In the genomic region with DNA sequence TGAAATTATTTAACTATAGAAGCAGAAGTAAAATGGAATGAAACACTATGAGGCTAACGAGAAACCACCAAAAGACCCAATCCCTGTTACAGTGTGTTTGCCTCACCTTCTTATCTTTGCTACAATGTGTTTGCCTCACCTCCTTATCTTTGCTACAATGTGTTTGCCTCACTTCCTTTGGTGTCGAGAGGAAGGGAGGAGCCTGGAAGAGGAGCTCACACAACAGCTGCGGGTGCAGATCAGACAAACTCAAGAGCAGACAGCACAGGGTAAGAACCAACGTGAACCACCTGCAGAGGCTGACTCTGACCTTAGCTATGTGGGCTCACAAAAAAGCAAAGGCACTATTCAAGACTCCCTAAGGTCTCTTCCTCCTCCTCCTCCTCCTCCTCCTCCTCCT, we compare ENCODE assay signal across 21 mouse cellular contexts.
DNase-seq lines count a peak whose midpoint lies in the region; ATAC-seq and TF ChIP-seq lines count a peak whose summit lies in the region.
"Had no signal": no experiment of that assay in that cellular context is flagged by ENCODE, and none has a peak within 500 bp of the region (broad histone marks: within the 10 kb centered on the region; RNA-seq: fewer than 3 reads in every experiment).

No protein-coding gene starts in this region.

- peak; percentile 34; the same call in 1 of the 2 replicates for TF ChIP-seq POLR2A in heart, adult 2 months (IDR thresholded peaks at IDR 0.05; ENCODE audit: insufficient read depth, low read depth, low read length)
- TF ChIP-seq POLR2A in kidney, adult 2 months (IDR thresholded peaks at IDR 0.05; ENCODE audit: low read depth, low read length), result no peak

- TF ChIP-seq CTCF in heart, adult 2 months (IDR thresholded peaks at IDR 0.05), result no peak
- no peak for TF ChIP-seq CTCF in liver, postnatal 0 days (IDR thresholded peaks at IDR 0.05; ENCODE audit: low read depth)
- no peak for TF ChIP-seq CTCF in kidney, adult 2 months (conservative IDR thresholded peaks at IDR 0.05; ENCODE audit: insufficient read depth, insufficient read length, low read depth, low read length)

- H3K4me2 ChIP-seq in liver, postnatal 0 days (ENCODE audit: low read depth, low read length), result no peak overlapping the region
- H3K4me2 ChIP-seq: embryonic facial prominence, embryonic 15.5 days; heart, embryonic 15.5 days; limb, embryonic 15.5 days had no signal

- no peaks in the 10 kb centered on the region for H3K9me3 ChIP-seq in liver, postnatal 0 days (ENCODE audit: low read length)
- H3K9me3 ChIP-seq: embryonic facial prominence, embryonic 15.5 days; heart, embryonic 15.5 days; limb, embryonic 15.5 days had no signal

- H3K36me3 ChIP-seq in heart, adult 2 months (ENCODE audit: control insufficient read depth, insufficient read depth, low read length), result no peaks in the 10 kb centered on the region
- no peaks in the 10 kb centered on the region for H3K36me3 ChIP-seq in liver, postnatal 0 days (replicated peaks; ENCODE audit: insufficient read depth, low read length)
- no peaks in the 10 kb centered on the region for H3K36me3 ChIP-seq in kidney, adult 2 months (ENCODE audit: control insufficient read depth, insufficient read depth, low read length)
- H3K36me3 ChIP-seq: embryonic facial prominence, embryonic 15.5 days had no signal

- DNase-seq in heart, adult 2 months, result no peak
- DNase-seq in heart, adult 9 months (ENCODE audit: low spot score in 2 of 2), result no peak
- DNase-seq in 416B (ENCODE audit: low read depth), result peak; percentile 79
- peak; percentile 5 for DNase-seq in c-Kit-positive CD71-positive TER-119-positive erythroid progenitor cells, embryonic 14.5 days (ENCODE audit: low spot score)
- DNase-seq in liver, postnatal 0 days, result no peak
- DNase-seq in kidney, adult 2 months, result no peak
- no peak for DNase-seq in kidney, postnatal 25 days
- DNase-seq in ovary, adult 18-20 months (ENCODE audit: low spot score), result no peak
- DNase-seq: cerebellum, adult 11-12 months; cerebellum, postnatal 25 days; forebrain, postnatal 0 days; kidney, adult 11 months; kidney, postnatal 10 days; midbrain, embryonic 14.5 days; right cerebral cortex, postnatal 25 days; thymus, adult 18-20 months had no signal

- 19% methylated on average over 4 of the region's 4 CpGs for WGBS in heart, adult 2 months
- 38% methylated on average over 4 of the region's 4 CpGs for WGBS in liver, postnatal 0 days (ENCODE audit: insufficient replicate concordance)
- 69% methylated on average over 4 of the region's 4 CpGs for WGBS in kidney, adult 2 months

- 0 out of 2 replicates have a peak, but pooled peaks have one; percentile 29 for TF ChIP-seq EP300 in heart, adult 2 months (IDR thresholded peaks at IDR 0.05; ENCODE audit: insufficient read depth, low read depth, low read length)
- TF ChIP-seq EP300 in liver, postnatal 0 days (IDR thresholded peaks at IDR 0.05; ENCODE audit: low read depth), result no peak

- no peaks in the 10 kb centered on the region for H3K27me3 ChIP-seq in heart, adult 2 months (ENCODE audit: control insufficient read depth, insufficient read depth, low read length)
- no peaks in the 10 kb centered on the region for H3K27me3 ChIP-seq in liver, postnatal 0 days (ENCODE audit: insufficient read depth, low read length)
- H3K27me3 ChIP-seq in kidney, adult 2 months (replicated peaks; ENCODE audit: control insufficient read depth, insufficient read depth, low read length), result no peaks in the 10 kb centered on the region
- H3K27me3 ChIP-seq: embryonic facial prominence, embryonic 15.5 days; heart, embryonic 15.5 days; limb, embryonic 15.5 days had no signal

- H3K9ac ChIP-seq in heart, adult 2 months (ENCODE audit: low read depth, low read length), result no peak overlapping the region
- no peak overlapping the region for H3K9ac ChIP-seq in liver, postnatal 0 days (replicated peaks)
- H3K9ac ChIP-seq: embryonic facial prominence, embryonic 15.5 days; forebrain, postnatal 0 days; heart, embryonic 15.5 days; limb, embryonic 15.5 days had no signal

- H3K4me3 ChIP-seq in heart, adult 2 months, result no peak overlapping the region
- no peak overlapping the region for H3K4me3 ChIP-seq in liver, postnatal 0 days (ENCODE audit: low read depth, low read length)
- H3K4me3 ChIP-seq in kidney, adult 2 months (ENCODE audit: insufficient read depth, low read depth, low read length), result no peak overlapping the region
- H3K4me3 ChIP-seq: embryonic facial prominence, embryonic 15.5 days; heart, embryonic 15.5 days; layer of hippocampus, adult 2 months; limb, embryonic 15.5 days; myocyte had no signal

- ATAC-seq in liver, postnatal 0 days, result peak; percentile 41
- ATAC-seq: forebrain, postnatal 0 days had no signal

- intact Hi-C loops in heart, adult 2 months (cut with DNase I), result no loop called here

- no peaks in the 10 kb centered on the region for H3K79me2 ChIP-seq in heart, adult 2 months (replicated peaks; ENCODE audit: control insufficient read depth, insufficient read depth, low read length)

- H3K4me1 ChIP-seq in heart, adult 2 months (ENCODE audit: control insufficient read depth, insufficient read depth, low read length), result peaks cover 2% of the 10 kb centered on the region
- no peaks in the 10 kb centered on the region for H3K4me1 ChIP-seq in liver, postnatal 0 days (ENCODE audit: insufficient read depth)
- no peaks in the 10 kb centered on the region for H3K4me1 ChIP-seq in kidney, adult 2 months (ENCODE audit: control insufficient read depth, insufficient read depth, low read length)
- H3K4me1 ChIP-seq: embryonic facial prominence, embryonic 15.5 days; heart, embryonic 15.5 days; limb, embryonic 15.5 days had no signal

- H3K27ac ChIP-seq in heart, adult 2 months, result no peak overlapping the region
- no peak overlapping the region for H3K27ac ChIP-seq in liver, postnatal 0 days (ENCODE audit: low read depth)
- H3K27ac ChIP-seq in kidney, adult 2 months (ENCODE audit: insufficient read depth, low read depth, low read length), result no peak overlapping the region
- H3K27ac ChIP-seq: embryonic facial prominence, embryonic 15.5 days; heart, embryonic 15.5 days; layer of hippocampus, adult 2 months; limb, embryonic 15.5 days had no signal

Comparison
In these comparisons a context has a peak if more than half of its experiments do, and no peak if none do; other contexts are left out.
1. DNase-seq: peak in 416B (single experiment) and c-Kit-positive CD71-positive TER-119-positive erythroid progenitor cells, embryonic 14.5 days (single experiment); none in heart, adult 2 months (0 of 2), heart, adult 9 months (0 of 2), liver, postnatal 0 days (single experiment), kidney, adult 2 months (single experiment), kidney, postnatal 25 days (0 of 2) and ovary, adult 18-20 months (single experiment).